Mouse (Mus musculus): ENCODE measurements around the gene Ndufa12.
A peak's percentile ranks its signal among the peaks of the same experiment; 100 is the strongest.

Ndufa12 gene

GRCm38 (mm10) chr10:94231025-94231424 lies 32.5 kb downstream of the Ndufa12 start:
- no peak for DNase-seq

- no peak for DNase-seq
Measured at GRCm38 (mm10) chr10:94235200-94235599, 36.7 kb downstream of the Ndufa12 start.

- no peak for DNase-seq
Measured at GRCm38 (mm10) chr10:94241346-94241745, 42.8 kb downstream of the Ndufa12 start.

- DNase-seq, result no peak
Measured at GRCm38 (mm10) chr10:94247748-94248349, 49.3 kb downstream of the Ndufa12 start.

- DNase-seq, result peak; percentile 89
Measured at GRCm38 (mm10) chr10:94249575-94250456, 51.3 kb downstream of the Ndufa12 start.

GRCm38 (mm10) chr10:94253260-94253807 lies 54.8 kb downstream of the Ndufa12 start:
- DNase-seq, result peak; percentile 60

GRCm38 (mm10) chr10:94254766-94255165 lies 56.2 kb downstream of the Ndufa12 start:
- DNase-seq, result no peak

GRCm38 (mm10) chr10:94255744-94256143 lies 57.2 kb downstream of the Ndufa12 start:
- no peak for DNase-seq

- no peak for DNase-seq
Measured at GRCm38 (mm10) chr10:94256518-94256917, 58.0 kb downstream of the Ndufa12 start.

- DNase-seq, result no peak
Measured at GRCm38 (mm10) chr10:94260544-94260943, 62.0 kb downstream of the Ndufa12 start.

- DNase-seq, result no peak
Measured at GRCm38 (mm10) chr10:94262646-94263045, 64.1 kb downstream of the Ndufa12 start.

GRCm38 (mm10) chr10:94263211-94263610 lies 64.7 kb downstream of the Ndufa12 start:
- DNase-seq, result no peak

GRCm38 (mm10) chr10:94265656-94266542 lies 67.4 kb downstream of the Ndufa12 start:
- peak; percentile 22 for DNase-seq
